Mouse (Mus musculus): ENCODE results near the gene AC140267.1. TPM values are rescaled to one million over a fixed set of nuclear protein-coding genes. Genes with fewer than 3 reads are reported as not detected.

Gene AC140267.1
- total RNA-seq, 2 experiments from 2014 or later = 11.6 TPM; not detected in 1

DNA sequence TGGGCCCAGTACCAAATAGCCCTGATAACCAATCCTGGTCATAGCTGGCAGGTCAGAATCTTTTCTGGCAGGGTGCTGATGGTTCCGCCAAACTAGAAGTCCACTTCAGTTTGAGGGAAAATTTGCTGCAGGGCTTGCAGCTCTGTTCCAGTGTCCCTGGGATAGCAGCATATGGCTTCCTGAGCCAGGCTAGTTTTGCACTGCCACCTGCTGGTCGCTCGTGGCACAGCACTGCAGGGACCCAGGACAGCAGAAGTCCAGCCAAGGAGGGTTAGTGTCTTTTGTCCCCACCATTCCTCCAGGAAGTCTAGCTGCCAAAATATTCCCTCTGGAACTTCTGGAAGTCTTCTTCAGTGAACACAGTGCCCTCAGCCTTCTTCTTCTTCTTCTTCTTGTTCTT, 25.0 kb downstream of the AC140267.1 start:
- peak; percentile 84 to 90 for DNase-seq (ENCODE audit: low spot score in 2 of 2)

DNA sequence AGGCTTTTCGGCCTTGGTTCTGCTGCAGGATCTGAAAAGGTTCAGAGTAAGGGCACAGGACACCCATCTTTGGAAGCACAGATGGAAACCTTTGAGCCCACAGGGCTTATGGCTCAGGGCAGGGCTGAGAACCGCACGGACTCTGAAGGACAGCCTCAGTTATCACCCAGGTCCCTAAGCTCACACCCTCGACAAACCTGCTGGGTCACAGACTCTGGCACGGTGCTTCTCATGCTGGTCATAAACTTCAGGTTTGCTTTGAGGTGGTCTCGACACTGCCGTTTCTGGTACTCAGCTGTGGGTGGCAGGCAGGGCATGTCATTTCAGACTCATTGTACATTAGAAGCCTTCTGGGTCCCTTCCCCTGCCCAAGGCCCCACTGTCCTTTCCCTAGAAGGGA, 25.5 kb downstream of the AC140267.1 start:
- no peak for DNase-seq (ENCODE audit: low spot score in 2 of 2)

DNA sequence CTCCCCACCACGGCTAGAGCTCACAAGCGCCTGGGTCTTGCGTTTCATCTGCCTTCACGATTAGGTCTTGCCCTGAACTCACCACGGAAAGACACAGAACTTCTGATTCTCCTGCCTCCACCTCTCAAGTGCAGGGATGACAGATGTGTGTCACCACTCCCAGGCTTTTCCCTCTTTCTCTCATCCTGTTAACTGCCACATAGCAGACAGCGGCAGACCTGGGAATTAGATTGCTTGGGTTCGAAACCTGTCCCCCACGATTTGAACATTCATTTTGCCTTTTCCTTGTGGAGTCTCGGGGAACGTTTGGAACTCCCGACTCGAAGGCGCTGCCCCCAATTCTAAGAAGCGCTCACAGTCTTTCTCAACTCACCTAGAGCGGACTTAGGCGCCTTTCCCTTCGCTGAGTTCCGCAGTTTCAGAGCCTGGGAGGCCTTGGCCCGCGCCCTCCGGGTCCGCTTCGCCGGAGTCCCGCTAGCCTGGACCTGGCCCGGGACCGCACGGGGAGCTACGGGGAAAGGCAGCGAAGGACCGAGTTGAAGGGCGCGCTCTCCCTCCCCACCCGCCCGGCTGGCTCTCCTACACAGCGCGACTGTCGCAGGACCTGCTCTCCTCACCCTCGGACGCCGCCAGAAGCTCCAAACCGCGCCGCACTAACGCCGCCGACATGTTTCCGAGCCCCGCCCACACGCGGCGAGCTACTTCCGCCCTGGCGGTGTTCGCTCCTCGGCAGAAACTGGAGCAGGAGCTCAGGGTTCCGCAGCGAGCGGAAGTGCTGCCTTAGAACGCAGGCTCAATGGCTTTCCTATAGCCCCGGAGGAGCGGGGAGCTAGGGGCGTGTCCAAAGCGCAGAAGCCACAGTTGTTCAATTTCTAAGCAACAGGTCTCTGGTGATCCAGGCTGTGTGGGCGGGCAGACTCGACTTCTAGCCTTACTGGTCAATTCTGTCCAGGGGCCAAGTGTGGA, 28.3 kb downstream of the AC140267.1 start, which contains the start of gene Rps19bp1:
Rps19bp1 (minus strand) TSS at position 706 of the 966 bp plus-strand sequence.
- peak; percentile 83 to 87 for DNase-seq (ENCODE audit: low spot score in 2 of 2)

DNA sequence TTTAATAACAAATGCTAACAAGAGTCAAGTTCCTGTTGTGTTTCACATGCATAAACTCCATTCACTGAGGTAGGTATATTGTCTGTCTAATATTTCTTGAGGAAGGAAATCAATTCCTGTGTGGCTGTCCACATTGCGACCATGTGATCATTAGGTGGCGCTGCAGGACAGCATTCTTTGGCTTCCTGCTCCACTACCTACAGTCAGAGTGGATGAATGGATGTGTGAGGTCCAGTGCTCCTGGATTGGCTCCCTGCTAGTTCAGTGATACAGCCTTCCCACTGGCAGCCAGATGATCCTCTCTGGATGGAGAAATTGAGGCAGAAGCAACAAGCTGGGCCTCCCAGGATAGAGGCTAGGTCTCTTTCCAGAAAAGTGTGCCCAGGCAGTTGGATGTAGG, 30.6 kb downstream of the AC140267.1 start:
- peak; percentile 63 to 68 for DNase-seq (ENCODE audit: low spot score in 2 of 2)

DNA sequence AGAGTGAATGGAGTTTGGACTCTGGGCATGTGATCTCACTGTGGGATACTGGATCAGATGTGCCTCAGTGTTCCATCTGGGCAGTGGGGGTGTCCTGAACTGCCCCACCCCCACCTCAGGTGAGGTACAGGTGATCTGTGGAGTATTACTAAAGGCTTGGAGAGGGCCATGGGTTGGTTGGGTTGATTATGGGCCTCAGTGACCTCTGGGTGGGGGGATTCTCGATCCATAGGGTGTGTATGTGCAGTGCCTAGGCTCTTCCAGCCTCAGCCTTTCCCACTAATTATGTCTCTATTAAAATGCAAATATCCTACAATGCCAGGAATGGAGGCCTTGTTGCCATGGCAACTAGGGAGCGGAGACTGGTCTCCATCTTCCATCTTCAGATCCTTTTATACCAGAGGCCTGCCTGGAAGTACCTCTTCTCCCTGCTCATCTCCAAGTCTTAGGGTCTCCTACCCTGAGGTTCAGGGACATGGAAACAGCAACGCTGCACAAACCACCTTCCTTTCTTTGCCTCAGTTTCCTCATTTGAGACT, 36.3 kb downstream of the AC140267.1 start:
- no peak for DNase-seq (ENCODE audit: low spot score in 2 of 2)

DNA sequence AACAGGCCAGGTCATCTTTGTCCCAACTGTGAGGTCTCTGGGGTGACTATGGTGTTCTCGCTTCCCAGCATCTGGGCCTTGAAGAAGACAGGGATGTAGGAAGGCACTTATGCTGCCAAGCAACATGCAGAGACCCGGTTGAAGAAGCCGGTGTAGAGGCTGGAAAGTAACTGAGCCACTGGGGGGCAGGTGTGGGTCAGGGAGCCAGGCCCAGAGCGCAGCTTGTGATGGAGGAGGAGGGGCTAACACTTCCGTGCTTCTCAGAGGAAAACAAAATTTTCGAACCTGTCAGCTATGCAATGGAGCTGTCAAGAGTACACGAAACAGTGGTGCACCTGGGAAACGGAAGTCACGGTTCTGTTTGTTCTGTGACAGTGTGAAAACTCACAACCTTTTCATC, 41.5 kb downstream of the AC140267.1 start:
- DNase-seq (ENCODE audit: low spot score in 2 of 2) = no peak

DNA sequence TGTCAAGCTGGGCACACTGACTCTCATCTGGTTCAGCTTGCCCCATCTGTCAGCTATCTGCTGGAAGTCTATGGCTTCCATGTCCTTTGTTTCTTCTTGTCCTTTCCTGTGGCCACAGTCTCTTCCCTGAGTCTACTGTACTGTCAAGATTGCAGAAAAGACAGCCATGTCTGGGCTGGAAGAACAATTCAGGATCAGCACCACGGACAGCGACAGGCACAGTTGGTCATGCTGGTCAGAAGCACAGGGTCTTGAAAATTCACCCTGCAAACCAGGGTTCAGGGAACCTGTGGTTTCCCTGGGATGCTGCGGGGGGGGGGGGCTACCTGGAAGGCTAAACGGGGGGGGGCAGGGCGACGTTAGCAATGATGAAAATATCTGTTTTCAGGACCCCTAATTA, 42.0 kb downstream of the AC140267.1 start:
- peak; percentile 60 to 62 for DNase-seq (ENCODE audit: low spot score in 2 of 2)

DNA sequence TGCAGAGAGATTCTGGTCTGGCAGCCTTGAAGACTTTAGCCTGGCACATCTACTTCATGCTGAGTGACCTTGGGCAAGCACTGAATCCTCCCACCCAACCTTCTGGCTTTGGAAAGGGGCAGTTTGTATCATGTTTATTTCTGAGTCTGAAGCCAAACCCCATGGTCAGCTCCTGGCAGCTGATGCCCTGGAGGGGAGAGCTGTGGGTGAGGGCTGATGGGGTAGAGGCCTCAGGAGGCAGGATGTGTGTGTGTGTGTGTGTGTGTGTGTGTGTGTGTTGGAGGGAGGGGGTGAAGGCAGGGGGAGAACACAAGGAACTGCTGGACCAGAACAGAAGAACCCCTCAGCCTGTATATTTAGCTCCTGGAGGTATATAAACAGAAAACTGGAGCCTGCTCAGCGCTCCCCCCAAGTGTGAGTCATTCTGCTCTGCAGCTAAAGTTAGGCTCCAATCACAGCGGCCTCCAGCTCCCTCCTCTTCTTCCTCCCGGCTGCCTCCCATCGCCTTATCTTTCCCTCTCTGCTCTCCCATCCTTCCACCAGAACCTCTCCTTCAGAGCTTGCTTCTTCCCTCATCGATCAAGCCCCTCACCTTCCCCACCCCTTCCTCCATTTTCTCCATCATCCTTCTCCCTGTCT, 42.6 kb downstream of the AC140267.1 start:
- no peak for DNase-seq (ENCODE audit: low spot score in 2 of 2)

DNA sequence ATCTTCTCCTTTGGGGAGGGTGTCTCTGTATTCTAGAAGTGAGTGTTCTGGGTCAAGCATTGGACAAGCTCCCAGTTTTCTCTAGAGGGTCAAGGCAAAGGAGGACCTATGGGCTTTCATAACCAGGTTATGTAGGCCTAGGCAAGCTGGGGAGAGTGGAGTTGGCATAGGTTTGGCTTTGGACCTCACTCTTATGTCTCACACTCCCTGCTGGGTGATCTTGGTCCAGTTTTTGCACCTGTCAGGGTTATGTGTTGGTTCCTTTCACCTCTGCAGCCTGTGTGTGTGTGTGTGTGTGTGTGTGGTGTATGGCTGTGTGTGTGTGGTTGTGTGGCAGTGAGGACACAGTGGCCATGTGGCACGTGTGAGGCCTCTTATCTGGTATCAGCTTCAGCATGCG, 43.4 kb downstream of the AC140267.1 start:
- DNase-seq (ENCODE audit: low spot score in 2 of 2) = no peak

DNA sequence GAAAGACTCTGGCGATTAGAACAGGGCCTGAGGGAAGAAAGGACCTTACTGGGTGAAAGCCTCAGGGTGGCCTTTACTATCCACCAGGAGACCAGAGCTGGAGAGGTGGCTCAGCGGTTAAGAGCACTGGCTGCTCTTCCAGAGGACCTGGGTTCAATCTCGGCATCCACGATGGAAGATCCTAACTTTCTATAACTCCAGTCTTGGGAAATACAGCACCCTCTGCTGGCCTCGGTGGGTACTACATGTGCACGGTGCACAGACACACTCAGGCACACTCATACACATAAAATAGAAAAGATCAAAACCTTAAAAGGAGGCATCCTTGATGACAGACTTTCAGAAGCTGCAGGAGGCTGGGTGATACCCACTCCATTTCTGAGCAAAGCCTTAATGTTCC, 45.0 kb downstream of the AC140267.1 start:
- peak in 1 of 2 experiments; percentile 47 for DNase-seq (ENCODE audit: low spot score in 2 of 2)

Other genes with a start within 250 kb of the AC140267.1 start
- 10 to 100 TPM; 46.1 to 47.6 TPM for gene Pdgfb, start 220.9 kb upstream of the AC140267.1 start, total RNA-seq (2021)
- 10 to 100 TPM; 25.7 to 59.9 TPM for gene Syngr1, start 144.5 kb upstream of the AC140267.1 start, total RNA-seq (2021)
- 100 to 1,000 TPM; 584 to 618 TPM for gene Rpl3, start 144.0 kb upstream of the AC140267.1 start, total RNA-seq (2021)
- gene Tab1, start 102.7 kb upstream of the AC140267.1 start, total RNA-seq (2021) = 1 to 10 TPM; 9.3 to 9.4 TPM
- 1 to 10 TPM; 8.2 to 8.7 TPM for gene Mgat3, start 62.1 kb upstream of the AC140267.1 start, total RNA-seq (2021)
- 10 to 100 TPM; 45.3 to 52.3 TPM for gene Mief1, start 1.8 kb upstream of the AC140267.1 start, total RNA-seq (2021)
- gene Atf4, start 19.3 kb downstream of the AC140267.1 start, total RNA-seq (2021) = 100 to 1,000 TPM; 237 to 275 TPM
- gene Rps19bp1, start 28.5 kb downstream of the AC140267.1 start, total RNA-seq (2021) = 10 to 100 TPM; 42.6 to 48.1 TPM
- gene Cacna1i, start 51.4 kb downstream of the AC140267.1 start, total RNA-seq (2021) = under 1 TPM; 0.29 to 0.40 TPM